Mouse (Mus musculus) brain, embryonic 14.5 days (tissue): ENCODE measurements around the gene Arhgap19. TPM values are rescaled to one million over a fixed set of nuclear protein-coding genes. Genes with fewer than 3 reads are reported as not detected.

Experiments used
- DNase-seq: peaks from one replicate; pipeline ENCODE4 v3.0.0-alpha.2; 2011; ENCODE audit warnings: low read depth
- CTCF ChIP-seq: fragments of 200-500 bp; IDR thresholded peaks from 2 replicates; pipeline ENCODE4 v1.5.1; 2012; ENCODE audit warnings: inconsistent platforms, mild to moderate bottlenecking, moderate library complexity, borderline replicate concordance; ENCODE audit not compliant: insufficient read depth, insufficient read length; ENCODE audit errors: extremely low read depth
- POLR2A ChIP-seq: fragments of 200-500 bp; IDR thresholded peaks from 2 replicates; pipeline ENCODE4 v1.6.1; 2012; ENCODE audit warnings: mild to moderate bottlenecking, inconsistent platforms, borderline replicate concordance; ENCODE audit not compliant: poor library complexity, insufficient read depth, insufficient read length, severe bottlenecking; ENCODE audit errors: extremely low read depth
- polyA plus RNA-seq: library from polyadenylated mRNA; depleted of rRNA; stranded (reverse); fragments of >200 nt; gene quantifications from 2 replicates; pipeline ENCODE4 v1.2.3, GENCODE M21; 2012

The Arhgap19 gene
- polyA plus RNA-seq, 1 experiment: 10.4 TPM

DNA sequence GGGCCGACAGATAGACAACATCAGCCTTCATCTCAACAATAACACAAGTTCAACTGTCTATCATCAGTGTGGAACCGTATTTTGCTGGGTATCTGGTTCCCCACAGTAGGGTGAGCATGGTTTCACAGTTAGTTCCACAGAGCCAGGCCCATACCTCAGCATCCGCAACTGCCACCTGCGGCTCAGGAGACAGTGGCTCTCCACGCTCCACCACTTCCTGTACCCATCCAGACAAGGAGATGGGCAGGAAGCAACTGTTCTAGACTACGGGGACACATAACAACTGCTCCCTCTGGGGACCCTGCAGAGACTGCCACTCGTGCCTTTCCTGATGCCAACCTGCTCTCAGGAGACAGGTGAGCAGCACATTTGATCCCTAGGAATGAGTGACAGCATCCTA lies 33.1 kb downstream of the Arhgap19 start:
- DNase-seq: no peak
- TF ChIP-seq CTCF: no peak

DNA sequence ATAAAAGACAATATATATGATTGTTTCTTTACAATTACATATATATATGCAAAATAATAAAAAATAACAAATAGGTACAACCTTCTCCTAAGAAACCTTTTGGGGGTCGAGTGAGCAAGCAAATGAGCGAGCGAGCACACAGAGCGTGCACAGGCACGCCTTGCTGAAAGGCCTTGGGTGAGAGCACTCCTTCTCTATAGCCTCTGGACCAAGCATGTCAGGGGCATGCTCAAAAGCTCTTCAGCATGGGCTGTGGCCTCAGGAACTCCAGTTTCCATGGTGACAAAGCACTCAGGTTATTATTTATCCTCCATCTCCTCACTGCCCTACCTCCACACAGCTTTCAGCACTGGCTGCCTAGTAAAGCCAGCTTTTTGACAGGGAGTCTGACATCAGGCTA lies 35.2 kb downstream of the Arhgap19 start:
- peak; percentile 60 for DNase-seq
- TF ChIP-seq CTCF (no peak), POLR2A (no peak)

DNA sequence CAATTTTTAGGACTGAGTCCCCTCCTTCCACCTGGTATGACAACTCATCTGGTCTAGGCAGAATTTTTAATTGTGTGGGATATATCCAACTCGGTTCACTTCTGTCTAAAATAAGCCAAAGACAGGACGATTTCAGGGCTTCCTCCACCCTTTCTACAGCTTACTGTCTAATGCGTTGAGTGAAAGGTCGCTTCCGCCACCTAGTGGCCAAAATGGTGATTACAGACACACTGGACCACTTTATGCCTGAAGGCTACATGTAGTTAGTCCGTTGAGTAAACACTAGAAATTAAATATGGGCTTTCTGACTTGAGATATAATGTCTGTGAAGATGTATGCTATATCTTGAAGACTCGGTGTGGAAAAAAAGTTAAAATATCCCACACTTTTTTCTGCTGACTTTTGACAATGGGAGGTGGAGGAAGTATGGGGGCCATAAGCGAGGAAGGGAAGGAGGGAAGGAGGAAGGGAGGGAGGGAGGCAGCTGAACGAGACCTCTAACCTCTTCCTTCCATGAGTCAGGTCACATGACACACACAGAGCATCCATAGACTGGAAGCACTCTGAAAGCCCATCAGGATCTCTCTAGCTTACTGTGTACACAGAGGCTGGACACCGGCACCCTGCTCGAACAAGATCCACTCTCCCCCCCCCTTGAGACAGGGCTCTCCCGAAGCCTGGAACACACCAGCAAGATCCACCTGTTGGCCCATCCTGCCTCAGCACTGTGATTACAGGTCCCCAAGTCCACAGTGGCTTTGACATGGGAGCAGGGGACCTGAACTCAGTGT lies 37.8 kb downstream of the Arhgap19 start:
- no peak for TF ChIP-seq POLR2A
- TF ChIP-seq CTCF: peak; percentile 86; the same call in 1 of the 2 replicates
- DNase-seq: peak; percentile 93

- DNase-seq: peak; percentile 78
- TF ChIP-seq POLR2A (no peak), CTCF (peak; percentile 79)
Observed at GRCm38 (mm10) chr19:41761529-41761928, 40.3 kb downstream of the Arhgap19 start.

- peak; percentile 65 for DNase-seq
- no peak for TF ChIP-seq POLR2A
- TF ChIP-seq CTCF: peak; percentile 44; the same call in 1 of the 2 replicates
Observed at GRCm38 (mm10) chr19:41759765-41760164, 42.1 kb downstream of the Arhgap19 start.

DNA sequence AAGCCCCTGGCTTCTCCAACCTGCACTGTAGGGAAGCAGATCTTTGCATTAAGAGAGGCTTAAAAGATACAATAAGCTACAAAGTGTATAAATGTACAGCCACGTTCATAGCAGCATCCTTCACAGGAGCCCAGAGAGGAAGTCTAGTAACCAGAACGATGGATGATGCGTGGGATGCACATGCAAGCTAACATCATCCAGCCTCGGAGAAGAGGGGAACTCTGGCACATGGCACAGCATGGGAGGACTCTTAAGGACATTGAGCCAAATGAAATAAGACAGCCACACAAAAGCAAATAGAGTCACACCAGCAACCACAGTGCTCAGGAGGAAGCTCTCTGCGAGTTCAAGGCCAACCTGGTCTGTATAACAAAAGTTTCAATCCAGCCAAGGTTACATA lies 42.6 kb downstream of the Arhgap19 start:
- no peak for DNase-seq
- TF ChIP-seq CTCF (no peak), POLR2A (no peak)

DNA sequence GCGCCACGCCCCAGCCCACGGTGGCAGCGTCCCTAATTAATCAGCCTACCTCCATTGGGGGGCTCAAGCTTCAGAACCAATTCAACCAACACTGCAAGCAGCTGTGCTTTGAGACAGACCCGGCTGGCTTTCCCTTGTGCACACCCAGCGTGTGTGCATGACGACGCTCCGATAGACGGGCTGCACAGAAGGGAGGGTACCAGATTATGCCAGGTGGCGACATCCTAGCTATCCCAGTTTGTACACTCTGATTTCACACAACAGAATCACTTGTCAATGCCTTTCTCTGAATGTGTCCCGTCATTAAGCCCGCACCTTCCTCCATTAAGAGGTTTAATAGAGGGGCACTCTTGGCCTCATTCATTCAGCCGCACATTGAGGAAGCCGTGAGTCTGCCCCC lies 47.1 kb downstream of the Arhgap19 start:
- peak; percentile 80 for DNase-seq
- TF ChIP-seq CTCF: no peak
- TF ChIP-seq POLR2A: no peak

DNA sequence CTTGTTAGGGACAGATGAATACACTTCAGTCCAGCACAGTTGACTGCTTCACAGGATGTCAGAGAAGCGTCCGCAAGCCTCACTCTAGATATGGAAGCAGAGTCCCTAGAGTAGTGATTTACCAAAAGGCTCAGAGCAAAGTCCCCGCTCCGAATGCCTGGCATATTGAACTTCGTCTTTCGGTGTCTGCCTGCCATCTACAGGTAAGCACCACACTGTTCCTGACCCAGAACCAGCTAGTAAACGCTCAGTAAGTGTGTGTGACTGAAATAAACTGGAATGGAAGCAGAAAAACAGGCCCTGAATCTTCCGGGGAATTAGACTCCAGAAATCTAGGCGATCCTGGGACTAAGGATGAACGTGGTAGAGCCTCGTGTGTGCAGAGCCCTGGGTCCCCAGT lies 49.9 kb downstream of the Arhgap19 start:
- peak; percentile 42 for DNase-seq
- TF ChIP-seq CTCF: peak; percentile 35; the same call in 1 of the 2 replicates
- no peak for TF ChIP-seq POLR2A

- TF ChIP-seq CTCF: no peak
- no peak for TF ChIP-seq POLR2A
- DNase-seq: peak; percentile 42
Observed at GRCm38 (mm10) chr19:41747436-41747835, 54.4 kb downstream of the Arhgap19 start.

DNA sequence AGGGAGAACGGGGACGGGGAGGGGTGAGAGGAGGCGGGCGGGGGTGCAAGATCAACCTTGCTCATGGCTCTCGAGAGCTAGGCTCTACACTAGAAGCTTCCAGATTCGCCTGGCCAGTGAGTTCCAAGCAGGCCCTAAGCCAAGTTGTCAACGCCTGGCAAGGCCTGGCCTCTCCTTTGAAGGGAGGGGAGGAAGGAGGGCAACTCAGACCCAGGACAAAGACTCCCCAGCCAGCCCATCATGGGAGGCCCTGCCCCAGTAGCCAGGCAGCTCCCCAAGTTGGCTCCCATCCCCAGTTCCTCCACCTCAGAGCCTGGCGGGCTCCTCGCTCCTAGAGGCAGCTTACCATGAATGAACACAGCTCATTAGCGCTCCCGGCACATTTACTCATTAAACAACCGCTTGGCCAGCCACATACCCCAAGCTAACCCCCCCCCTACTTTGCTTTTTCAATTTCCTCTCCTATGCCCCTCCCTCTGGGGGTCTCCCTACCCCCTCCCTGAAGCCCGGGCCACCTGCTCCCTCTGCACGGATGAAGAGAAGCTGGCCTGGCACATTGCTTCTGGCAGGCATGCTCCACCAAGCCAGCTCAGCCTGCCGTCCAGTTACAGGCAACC lies 55.8 kb downstream of the Arhgap19 start:
- TF ChIP-seq CTCF (no peak), POLR2A (no peak)
- DNase-seq: peak; percentile 98

DNA sequence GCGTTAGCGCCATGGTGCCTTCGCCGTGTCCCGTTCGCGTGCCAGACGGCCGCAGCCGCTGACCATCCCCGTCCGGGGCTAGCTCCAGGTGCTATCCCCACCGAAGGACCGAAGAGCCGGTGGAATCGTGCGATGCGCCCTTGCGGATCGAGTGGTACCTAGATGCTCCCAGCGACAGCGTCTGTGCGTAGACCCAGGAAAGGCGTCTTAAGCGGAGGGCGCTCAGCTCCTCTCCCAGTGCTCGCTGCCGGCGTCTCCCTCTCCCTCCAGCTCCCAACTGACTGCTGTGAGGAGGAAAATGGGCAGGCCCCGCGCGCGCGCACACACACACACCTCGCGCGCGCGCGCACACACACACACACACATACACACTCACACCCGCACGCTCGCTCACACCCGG lies 58.5 kb downstream of the Arhgap19 start, which contains the start of gene Slit1:
Slit1 (minus strand) TSS at position 270 of the 400 bp plus-strand sequence.
- peak; percentile 88 for DNase-seq
- TF ChIP-seq CTCF (no peak), POLR2A (peak; percentile 38; the same call in 1 of the 2 replicates)
